Mouse (Mus musculus) monocyte, adult 5-6 weeks (primary cell): Measurements from ENCODE around the gene Slc44a1. TPM values are rescaled to one million over a fixed set of nuclear protein-coding genes. Genes with fewer than 3 reads are reported as not detected.
A peak's percentile ranks its signal among the peaks of the same experiment; 100 is the strongest.

Experiments
- ATAC-seq: fragments of 153-309, 156-312 bp; replicated peaks from 2 replicates; pipeline ENCODE4 v1.8.0; 2017; ENCODE audit warnings: mild to moderate bottlenecking; ENCODE audit not compliant: low TSS enrichment, insufficient number of reproducible peaks, severe bottlenecking, poor library complexity, low FRiP score
- total RNA-seq: library from RNA; stranded (forward); fragments of 200-1000, 200-491, 200-594 nt; gene quantifications from 3 replicates; pipeline ENCODE4 v1.2.3, GENCODE M21; 2017

Slc44a1 gene
- total RNA-seq, 1 experiment from 2014 or later = 11.0 TPM

DNA sequence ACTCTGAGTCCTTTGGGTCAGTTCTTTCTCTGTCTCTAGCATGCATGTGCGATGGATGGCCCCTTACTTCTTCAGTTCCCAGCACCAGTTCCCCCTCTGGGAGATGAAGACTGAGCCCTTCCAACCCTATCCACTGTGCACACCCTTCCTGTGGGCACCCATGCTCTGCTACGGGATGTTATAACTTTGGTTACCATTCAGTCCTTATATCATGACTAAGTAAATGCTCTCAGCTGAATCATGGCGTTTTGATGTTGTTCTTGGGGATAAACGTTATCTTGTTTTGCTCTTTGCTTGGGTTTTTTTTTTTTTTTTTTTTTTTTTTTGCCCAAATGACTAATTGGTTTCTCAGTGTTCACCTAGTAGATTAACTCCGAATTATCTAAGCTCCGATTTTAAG lies 16.4 kb downstream of the Slc44a1 start:
- ATAC-seq = no peak

DNA sequence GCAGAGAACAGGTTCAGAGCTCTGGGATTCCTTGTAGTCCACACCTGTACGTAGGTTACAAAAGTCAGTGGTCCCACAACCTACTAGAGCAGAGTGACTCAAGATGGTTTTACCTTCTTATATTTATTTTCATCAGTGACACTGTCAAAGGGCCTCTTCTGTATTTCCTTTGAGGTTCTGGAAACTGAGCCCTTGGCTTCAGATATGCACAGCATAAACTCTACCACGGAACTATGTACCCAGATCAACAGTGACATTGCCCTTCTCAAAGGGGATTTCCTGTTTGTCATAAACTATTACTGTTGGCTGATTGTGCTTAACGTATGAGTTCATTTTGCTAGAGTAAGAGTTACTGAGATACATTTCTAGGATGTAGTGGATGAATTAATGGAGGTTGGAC lies 18.3 kb downstream of the Slc44a1 start:
- ATAC-seq = no peak

DNA sequence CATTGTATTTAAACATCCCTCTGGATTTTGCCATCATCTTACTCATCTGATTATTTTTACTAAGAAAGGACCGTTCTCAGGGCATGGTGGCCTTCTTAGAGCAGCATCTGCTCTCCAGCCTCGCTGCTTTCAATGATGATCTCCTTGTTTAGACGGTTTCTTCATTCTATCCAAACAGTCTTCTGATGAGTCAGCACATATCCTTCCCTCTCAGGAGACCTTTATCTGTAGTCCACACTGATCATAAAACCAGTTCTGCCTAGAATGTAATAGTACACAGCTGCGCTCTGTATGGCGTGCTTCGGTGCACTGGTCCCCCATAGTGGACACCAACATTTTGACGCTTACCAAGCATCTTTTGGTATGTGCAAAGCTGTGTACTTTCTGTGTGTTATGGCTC lies 19.5 kb downstream of the Slc44a1 start:
- ATAC-seq = no peak

DNA sequence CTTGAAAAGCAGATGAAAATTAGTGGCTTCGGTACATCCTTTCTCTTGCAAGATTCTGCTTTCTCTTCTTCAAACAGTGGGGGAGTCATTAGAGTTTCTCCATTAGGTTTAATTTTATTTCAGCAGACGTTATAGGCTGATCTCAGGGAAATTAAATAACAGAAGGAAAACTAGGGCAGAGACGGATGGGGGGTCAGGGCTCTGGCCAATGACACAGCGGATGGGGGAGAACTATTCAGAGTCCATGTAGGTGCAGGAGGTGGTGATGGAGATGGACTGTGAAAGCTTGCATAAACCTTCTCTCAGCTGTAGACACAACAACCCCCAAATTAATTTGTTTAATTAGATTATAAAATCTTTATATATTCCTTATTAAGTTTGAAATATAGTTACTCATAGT lies 20.8 kb downstream of the Slc44a1 start:
- ATAC-seq = no peak

DNA sequence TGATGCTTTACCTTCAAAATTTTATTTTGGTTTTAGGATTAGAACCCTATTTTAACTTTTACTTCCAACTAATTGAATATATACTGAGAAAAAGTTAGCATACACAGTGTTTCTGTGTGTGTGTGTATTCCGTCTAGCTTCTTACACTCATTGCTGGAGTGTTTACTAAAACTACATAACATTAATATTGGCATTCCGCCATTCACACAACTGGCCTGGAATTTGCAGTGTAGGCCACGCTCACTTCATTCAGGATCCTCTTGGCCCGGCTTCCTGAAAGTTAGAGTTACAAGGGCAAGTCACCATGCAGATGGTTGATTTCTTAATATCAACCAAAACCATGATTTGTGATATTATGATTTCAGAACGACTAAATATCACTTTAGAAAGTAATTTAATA lies 21.9 kb downstream of the Slc44a1 start:
- no peak for ATAC-seq

DNA sequence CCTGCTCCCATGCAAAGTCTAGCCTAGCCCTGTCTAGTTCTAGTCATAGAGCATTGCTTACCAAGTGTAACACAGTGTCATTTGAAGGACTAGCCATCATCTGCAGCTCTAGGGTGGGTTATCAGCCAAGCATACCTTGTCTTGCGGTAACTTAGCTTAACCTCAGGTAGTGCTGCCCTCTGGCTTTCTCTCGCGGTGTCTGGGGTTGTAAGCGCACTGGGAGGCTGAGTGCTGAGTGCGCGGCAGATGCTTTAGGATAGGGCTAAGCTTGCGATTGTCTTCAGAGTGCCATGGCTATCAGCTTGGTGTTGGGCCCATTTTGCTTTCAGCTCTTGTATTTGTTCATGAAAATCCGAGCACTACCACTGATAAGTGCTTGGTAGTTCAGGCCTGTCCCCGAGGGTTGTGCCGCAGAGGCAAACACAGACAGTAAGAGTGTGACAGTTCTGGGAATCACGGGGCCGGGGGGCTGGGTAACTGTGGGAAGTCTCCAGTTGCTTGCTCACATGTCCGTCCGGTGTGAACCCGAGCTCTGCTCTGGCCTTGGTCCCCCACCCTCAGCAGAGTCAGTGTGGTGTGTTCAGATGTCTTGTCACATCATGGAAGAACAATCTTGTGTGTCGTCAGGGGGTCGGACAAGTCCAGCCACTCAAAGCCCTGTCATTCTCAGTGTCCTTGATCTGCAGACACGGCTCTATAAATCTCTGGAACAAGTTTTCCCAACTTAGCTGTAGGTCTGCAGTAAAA lies 22.5 kb downstream of the Slc44a1 start:
- ATAC-seq = no peak

DNA sequence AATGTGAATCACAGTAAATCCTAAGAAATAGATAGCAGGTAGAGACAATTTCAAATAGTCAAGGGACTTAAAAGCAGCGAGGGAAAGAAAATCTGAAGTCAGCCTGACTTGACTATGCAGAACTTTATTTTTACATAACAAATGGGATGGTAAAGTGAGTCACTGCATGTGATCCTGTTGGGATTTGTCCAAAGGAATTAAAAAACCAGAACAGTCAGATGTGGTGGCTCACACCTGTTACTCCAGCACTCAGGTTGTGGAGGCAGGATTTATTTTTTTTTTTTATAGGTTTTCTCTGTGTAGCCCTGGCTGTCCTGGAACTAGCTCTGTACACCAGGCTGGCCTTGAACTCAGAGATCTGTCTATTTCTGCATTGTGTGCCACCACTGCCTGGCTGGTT lies 25.7 kb downstream of the Slc44a1 start:
- no peak for ATAC-seq

DNA sequence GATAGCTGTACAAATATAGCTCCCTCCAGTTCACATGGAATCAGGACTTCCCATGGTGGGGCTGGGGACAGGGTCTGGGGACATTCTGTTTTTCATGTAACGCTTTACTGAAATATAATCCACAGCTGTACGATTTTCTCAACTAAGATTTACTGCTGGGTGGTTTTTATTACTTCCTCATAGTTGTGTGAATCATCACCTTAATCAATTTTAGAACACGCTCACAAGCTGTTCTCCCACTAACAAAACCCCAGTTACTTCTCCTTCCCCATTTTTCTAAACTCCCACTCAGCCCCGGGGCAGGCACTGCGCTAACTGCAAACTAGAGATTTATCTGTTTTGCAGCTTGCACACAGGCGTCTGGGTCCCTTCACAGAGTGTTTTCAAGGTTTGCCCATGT lies 28.8 kb downstream of the Slc44a1 start:
- peak; percentile 59 for ATAC-seq

DNA sequence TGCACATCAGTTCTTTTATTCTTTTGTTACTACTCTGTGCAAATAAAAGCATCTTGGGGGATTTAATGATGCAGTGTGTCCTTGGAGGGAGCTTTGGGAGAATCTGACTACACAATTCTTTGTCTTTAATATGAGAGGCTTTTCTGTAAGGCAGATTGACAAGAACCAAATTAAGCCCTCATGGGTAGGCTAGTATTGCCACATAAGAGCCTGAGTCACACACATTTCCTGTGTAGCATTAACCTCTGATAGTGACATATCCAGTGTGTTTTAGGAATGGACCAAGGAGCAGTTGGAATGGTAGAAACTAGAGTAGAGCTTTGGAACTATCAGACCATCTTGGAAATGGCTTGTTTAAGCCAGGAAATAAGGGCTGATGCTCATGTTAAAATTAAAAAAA lies 33.9 kb downstream of the Slc44a1 start:
- ATAC-seq = no peak

DNA sequence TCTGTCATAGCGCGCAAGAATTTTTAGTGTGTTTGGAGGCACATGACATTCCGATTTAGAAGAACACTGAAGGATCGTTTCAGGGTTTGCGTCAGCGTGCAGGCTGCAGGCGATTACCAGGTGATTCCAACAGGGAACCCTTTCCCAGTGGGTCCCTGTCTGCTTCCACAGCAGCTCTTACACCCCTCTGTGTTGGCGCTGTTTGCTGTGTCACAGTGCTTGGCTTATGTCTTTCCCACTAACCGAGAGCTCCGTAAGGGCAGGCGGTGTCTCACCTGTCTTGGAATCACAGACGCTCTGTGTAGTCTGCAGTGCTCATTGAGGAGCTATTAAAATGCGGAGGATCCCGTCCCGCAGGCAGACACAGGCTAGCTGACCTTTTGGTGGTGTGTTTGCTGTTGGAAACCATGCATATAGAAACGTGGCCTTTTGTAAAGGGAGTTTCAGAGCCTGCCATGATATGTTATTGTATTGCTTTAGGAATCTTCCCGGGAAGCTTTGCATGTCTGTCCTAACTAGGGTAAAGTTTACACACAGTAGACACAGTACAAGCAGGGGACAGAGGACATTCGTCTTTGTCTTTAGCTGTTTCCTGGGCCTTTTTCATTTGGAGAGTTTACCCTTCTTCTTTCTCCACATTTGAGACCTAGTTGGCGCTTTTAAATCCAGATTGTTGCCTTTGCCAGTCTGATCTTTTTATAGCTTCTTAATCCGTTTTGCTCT lies 35.2 kb downstream of the Slc44a1 start:
- ATAC-seq = no peak

DNA sequence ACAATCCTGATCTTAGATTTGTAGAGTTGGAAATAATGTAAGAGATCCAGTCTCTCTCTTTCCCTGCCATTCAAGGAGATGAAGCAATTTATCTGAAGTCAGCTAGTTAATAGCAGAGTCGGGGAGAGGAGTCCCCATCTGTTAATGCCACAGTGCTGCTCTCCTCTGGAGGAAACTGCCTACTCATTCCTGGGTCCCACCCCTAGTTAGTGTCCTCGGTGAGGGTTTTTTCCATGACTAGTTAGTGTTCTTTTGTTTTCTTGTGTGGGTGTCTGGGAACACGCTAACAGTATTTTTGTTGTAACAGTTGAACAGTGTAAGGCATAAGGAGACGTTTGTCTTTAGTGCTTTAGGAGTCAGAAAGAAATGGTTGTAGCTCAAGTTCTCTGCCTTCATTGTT lies 38.4 kb downstream of the Slc44a1 start:
- ATAC-seq = no peak

DNA sequence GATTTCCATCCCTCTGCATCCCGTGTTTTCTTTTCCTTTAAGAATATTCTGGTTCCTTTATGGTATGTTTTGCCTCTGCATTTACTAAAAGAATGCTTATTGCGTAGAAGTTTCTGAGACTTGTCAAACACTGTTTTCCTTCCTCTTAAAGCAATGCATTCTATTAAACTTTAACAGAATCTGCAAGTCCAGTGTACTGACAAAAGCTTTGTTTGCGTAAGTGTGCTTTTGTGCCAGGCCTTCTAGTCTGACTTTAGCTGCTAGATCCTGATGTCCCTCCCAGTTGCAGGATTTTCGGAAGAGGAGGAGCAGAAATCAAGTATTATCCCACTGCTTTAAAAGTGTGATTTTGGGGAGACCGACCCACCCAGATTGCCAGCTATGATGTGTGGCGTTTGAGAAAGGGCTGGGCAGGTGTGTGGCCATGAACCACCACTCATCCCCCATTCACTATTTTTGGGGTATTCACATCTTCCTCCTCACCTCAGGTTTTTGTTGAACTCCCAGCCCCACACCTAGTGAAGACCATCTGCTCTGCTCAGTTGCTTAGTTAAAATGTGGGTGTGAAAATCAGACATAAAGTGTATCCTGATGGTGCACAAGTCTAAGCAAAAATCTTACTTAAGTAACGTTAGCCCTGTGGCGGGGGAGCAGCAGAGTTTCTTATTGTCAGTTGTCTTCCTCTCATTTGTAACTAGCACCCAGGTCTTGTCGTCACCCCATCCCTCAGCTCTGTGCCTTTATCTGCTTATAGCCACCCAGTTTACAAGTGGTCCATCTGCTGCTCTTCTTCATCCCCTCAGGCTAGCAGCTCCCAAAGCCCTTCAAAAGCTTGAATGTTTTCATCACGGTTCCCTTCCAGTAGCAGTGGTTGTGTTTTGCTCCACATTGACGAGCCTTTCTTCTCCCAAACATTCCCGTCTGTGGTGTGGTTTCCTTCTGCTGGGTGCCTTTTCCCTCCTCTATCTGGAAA lies 47.3 kb downstream of the Slc44a1 start:
- ATAC-seq = no peak

DNA sequence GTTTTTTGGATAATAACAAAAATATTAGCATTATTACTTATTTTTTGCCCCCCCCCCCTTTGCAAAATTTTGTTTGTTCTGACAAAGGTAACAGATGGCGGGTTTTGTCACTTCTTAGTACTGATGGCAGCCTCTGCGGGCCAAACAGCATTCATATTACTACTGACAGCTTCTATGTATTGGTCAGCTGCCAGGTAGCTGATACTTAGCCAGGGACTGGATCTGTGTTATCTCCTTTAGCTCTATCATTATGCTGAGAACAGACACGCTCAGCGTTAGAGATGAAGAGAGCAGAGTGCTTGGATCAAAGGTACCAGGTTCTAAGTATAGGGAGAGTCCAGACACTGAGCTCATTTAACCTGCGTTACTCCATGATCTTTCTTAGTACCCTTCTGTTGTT lies 48.6 kb downstream of the Slc44a1 start:
- no peak for ATAC-seq

DNA sequence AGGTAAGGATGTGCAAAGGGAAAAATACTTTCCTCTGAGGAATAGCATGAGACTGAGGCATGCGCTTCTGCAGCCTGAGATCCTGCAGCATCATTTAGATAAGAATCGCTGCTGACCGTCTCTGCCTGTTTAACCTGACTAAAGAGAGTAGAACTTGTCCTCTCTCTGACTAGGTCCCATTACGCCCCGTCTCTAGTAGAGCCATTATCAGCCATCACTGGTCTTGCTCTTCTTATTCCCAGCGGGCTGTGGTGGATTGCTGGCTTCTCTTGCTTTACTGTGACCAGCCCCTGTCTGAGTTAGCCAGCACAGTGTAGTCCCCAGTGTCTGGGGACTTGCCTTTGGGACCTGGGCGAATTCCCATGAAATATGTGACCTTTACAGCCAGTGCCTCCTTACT lies 50.2 kb downstream of the Slc44a1 start:
- ATAC-seq = no peak

DNA sequence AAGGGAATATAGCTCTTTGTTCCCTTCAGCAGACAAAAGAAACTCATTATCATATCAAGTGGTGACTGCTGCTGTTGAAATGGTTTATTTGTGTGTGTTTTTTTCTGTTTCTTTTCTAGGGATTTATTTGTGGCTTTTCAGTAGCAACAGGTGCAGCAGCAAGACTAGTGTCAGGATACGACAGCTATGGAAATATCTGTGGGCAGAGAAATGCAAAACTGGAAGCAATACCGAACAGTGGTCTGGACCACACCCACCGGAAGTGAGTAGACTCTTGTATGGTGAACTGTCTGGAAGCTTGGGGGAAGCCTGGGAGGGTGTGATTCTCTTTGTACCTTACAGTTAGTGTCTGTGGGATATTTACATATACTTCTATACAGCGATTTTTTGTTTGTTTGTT lies 51.1 kb downstream of the Slc44a1 start:
- ATAC-seq = no peak

DNA sequence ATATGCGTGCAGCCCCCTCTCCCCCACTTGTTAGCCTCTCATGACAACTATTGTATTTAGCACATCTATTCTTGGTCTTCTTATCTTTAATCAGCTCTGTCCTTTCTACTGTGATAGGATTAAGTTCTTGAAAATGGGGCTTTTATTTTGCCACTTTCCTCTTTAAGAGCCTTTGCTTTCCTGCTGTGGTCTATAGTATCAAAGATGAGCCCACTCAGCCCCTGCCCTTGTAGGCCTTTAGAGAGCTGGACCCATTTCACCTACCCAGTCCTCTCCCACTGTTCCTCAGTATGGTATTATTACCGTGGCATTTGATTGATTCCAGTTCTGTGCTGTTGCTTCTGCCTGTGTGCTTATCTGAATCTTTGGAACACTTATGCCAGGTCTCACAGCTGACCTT lies 55.4 kb downstream of the Slc44a1 start:
- no peak for ATAC-seq

DNA sequence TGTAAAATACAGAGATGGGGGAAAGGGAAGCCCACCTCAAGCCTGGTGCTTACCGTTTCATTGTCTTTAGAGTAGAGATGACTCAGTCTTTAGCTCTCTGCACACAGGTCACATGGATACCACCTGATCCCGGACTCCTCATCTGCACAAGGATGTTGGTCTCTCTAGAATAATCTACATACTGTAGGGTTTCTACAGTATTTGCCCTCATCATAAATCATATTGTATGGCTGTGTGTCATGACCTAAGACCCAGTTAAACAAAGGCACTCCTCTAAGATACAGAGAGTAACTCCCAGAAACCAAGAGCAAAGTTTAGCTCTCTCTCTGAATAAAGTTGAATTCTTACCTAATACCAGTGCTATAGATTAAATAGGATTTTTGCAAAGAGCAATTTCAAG lies 62.6 kb downstream of the Slc44a1 start:
- ATAC-seq = no peak

DNA sequence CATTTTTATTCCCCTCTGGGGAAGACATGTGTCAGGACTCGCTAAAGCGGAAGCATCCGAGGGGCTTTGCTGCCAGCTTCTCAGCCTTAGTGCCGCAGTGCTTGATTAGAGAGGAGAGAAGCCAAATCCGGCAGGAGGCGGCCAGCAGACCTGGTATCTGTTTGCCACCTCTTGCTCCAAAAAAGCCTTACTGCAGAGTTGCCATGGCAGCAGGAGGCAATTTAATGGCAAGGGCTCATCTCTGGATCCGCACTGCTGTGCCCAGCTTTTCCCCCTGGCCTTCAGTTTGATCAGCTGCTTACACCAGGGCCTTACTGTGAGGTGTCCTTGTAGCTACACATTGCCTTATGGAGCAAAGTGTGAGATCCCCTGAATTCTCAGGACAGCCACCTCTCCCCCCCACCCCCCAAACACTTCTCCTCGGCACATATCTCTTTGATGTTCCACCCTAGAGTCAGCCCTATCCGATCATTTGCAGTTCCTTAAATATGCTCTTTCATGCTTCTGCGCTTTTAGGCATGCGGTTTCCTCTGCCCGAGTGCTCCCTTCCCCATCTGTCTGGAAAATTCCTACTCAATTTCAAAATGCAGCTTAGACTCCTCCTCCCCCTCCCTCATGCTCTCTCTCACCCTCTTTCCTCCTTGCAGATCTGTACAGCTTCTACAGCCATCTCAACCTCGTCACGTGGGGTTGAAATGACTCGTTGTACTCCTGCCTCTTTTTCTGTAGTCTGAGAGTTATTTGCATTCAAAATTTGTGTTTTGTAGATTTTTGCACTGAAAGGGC lies 72.1 kb downstream of the Slc44a1 start:
- no peak for ATAC-seq
